Mouse (Mus musculus): ENCODE measurements around the gene Frmd4b.
A peak's percentile ranks its signal among the peaks of the same experiment; 100 is the strongest.
"Not testable (repeated sequence)": the region's sequence is repeated elsewhere in the genome, so short reads cannot be mapped to it uniquely, and the experiment has no call there.

Gene Frmd4b

GRCm38 (mm10) chr6:97289838-97290237 is 327.5 kb downstream of the Frmd4b start:
- DNase-seq (ENCODE audit: low spot score): no peak

GRCm38 (mm10) chr6:97289316-97289820 is 328.0 kb downstream of the Frmd4b start:
- DNase-seq (ENCODE audit: low spot score): no peak

DNA sequence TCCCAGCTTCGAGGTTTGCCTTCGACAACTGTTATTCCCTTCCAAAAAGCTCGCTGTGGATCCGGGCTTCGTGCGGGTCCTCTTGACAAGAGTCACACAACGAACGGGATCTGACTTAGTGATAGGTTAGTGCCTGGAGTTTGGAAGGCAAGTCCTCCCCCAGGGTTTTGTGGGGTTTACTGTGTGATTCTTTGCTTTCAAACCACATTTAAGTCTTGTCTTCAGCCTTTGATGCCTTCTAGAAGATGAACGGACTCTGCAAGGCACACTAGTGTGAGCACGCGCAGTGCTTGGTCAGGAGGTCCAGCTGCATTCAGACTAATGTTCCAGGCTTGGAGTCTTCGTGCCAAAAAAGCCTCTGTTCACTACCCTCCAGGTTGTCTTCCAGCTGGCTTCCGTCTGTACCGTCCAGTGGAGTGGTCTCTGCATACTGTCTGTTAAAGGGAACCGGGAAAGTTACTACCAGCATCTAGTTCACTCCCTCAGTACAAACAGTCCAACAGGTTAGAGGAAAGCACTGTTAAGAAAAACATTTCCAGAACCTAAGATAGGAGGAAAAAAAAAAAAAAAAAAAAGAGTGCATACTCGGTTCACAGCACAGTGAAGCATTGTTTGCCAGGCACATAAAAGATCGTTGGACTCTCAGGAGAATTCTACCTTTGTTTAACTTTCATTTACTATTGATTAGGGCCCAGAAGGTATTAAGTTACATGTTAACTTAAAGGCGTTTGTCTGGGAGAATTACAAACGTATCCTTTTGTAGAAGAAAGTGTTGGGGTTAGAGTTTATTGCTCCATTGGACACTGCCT is 329.1 kb downstream of the Frmd4b start:
- DNase-seq (ENCODE audit: low spot score): no peak

- DNase-seq (ENCODE audit: low spot score): no peak
These were observed 331.0 kb downstream of the Frmd4b start for GRCm38 (mm10) chr6:97286332-97286731.

DNA sequence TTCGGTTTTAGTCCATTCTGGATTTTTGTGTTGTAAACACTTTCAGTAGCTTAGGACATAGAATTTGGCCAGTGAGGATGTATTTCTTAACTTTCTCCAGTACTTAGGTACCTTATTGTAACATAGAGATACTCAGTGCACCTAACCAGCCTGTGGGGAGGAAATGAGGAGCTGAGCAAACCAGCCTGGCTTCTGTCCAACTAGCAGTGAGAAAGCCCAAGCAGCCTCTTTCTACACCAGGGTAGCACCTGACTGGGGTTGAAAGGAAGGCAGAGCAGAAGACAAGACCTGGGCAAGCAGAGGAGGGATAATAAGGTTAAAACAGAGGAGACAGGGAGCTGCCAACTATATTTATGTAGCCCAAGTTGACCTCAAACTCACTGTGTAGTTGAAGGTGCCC is 333.7 kb downstream of the Frmd4b start:
- no peak for DNase-seq (ENCODE audit: low spot score)

GRCm38 (mm10) chr6:97278878-97279277 is 338.5 kb downstream of the Frmd4b start:
- DNase-seq (ENCODE audit: low spot score): no peak

- DNase-seq (ENCODE audit: low spot score): peak; percentile 41
These were observed 339.1 kb downstream of the Frmd4b start for GRCm38 (mm10) chr6:97278014-97278787.

GRCm38 (mm10) chr6:97276890-97277497 is 340.3 kb downstream of the Frmd4b start:
- DNase-seq (ENCODE audit: low spot score): no peak

DNA sequence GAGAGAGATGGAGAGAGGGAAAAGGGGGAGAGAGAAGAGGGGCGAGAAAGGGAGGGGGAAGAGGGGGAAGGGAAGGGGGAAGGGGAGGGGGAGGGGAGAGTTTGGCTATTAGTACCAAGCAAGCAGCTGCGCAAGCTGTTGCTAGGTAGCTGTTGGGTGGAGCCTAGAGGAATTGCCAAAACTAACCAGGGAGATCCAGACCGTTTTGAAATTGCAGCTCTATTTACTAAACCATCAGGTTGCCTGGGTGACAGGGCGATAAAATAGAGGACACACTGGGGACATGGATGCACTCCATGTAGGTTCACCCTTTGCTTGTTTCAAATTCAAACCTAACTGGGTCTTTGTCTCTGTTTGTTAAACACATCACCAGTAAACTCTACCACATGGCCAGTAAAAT is 341.0 kb downstream of the Frmd4b start:
- no peak for DNase-seq (ENCODE audit: low spot score)

DNA sequence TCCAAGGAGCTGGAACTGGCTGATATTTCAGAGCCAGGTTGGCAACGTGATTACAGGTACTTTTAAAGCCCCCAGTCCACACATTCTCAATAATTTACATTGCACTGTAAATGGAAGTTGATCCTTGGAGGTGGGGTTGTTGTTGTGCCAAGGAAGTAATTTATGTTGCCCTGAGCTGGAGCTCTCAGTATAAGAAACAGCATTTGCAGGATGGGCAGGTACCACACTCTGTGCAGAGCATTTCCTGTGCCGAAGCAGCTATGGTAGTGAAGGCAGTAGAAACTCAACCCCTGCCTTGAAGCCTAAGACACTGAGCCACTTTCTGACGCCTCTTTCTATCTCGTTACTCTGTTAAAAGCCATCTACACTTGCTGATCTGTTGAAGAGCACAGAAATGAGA is 341.6 kb downstream of the Frmd4b start:
- no peak for DNase-seq (ENCODE audit: low spot score)

DNA sequence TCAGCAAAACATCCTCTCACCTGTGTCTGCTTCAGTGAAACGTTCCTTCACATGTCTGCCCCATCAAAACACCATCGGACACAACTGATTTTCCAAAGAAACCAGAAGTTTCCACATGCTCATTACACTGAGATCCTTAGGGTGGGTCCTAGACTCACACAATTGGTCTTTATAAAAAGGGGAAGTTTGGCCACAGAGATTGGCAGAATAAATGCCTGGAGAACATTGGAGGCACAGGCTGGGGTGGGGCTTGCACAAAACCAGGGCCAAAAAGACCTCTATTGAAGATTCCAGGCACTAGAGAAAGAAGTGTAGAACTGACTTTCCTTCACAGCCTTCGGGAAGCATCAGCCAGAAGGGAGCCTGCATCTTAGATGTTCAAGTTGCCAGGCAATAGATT is 343.6 kb downstream of the Frmd4b start:
- no peak for DNase-seq (ENCODE audit: low spot score)

DNA sequence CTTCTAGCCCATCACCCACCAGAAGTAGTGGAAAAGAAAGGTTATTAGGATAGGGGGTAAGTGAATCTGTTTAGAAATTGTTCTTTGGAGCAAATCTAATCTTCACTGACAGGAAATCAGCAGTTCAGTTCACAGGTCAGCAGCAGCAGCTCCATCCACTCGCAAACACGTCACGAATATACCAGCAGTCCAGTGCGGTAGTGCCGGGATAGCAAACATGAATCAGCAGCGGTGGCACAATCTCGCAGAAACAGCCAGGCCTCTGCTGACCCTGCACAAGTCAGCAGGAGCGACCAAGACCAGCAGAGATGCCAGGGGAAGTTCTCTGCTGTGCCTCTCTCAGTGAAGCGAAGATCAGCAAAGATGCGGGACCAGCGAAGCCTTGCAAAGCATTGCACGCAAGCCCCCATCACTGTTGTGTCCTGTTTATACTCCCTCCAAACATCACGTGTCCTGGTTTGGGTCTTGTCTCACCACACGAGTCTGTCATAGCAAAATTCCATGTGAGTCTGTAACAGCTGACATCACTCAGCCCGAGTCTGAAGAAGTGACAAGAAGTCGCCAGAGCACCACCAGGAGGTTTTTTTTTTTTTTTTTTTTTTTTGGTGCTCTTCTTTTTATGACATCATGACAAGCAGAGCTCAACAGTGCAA is 344.2 kb downstream of the Frmd4b start:
- DNase-seq (ENCODE audit: low spot score): no peak

DNA sequence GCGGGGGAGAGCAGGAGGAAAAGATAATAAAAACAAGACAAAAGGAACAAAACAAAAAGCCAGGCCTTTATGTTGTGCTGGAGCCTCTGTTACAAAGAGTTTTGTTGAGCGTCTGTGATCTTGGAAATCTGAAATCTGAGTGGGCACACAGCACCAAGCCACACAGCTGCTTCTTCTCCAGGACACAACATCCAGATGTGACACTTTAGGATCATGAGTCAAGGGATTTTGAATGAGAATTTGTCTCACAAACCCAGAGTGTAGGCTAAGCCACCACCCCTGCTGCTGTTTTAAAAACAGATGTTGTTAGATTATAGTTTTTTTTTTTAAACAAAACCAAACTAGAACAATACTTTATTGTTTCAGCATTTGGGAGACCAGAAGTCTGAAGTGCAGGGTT is 345.0 kb downstream of the Frmd4b start:
- DNase-seq (ENCODE audit: low spot score): no peak

DNA sequence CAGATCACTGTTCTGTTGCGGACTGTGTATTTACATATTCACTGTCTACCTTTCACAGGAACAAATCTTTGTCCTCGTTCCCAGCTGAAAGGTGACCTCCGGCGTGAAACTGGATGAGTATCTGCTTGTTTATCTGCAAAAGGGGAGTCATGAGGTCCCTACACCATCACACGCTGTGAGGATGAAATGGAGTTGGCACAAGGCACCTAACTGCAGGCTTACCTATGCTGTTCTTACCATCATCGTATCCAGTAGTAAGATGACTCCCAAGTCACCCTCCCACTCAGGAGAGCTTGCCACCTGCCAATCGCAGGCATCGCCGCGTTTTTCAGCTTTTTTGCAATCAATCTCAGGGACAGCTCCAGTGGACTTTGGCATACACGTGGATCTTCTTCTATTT is 347.7 kb downstream of the Frmd4b start:
- no peak for DNase-seq (ENCODE audit: low spot score)

GRCm38 (mm10) chr6:97267132-97267531 is 350.2 kb downstream of the Frmd4b start:
- no peak for DNase-seq (ENCODE audit: low spot score)

- DNase-seq (ENCODE audit: low spot score): no peak
These were observed 350.7 kb downstream of the Frmd4b start for GRCm38 (mm10) chr6:97266661-97267060.

- DNase-seq (ENCODE audit: low spot score): no peak
These were observed 351.6 kb downstream of the Frmd4b start for GRCm38 (mm10) chr6:97265705-97266104.

DNA sequence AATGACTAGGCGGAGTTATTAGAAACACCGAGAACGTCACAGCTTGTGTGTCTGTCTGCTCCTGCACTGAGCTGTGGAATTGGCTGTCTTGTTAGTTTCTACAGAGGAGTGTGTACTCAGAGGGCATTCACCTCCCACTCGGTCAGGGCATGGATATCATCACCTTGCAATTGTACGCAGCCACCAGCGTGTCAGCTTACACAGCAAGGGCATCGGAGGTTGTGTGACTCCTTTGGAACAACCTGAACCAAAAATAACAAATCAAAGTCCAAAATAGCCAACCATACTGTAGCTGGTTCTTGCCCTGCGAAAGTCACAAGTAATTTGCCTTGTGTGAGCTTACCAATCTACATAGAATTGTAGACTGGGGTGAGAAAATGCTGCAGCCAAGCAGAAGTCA is 352.1 kb downstream of the Frmd4b start:
- DNase-seq (ENCODE audit: low spot score): no peak

- not testable (repeated sequence) for DNase-seq (ENCODE audit: low spot score)
These were observed 353.6 kb downstream of the Frmd4b start for GRCm38 (mm10) chr6:97263750-97264149.

GRCm38 (mm10) chr6:97262229-97262628 is 355.1 kb downstream of the Frmd4b start:
- no peak for DNase-seq (ENCODE audit: low spot score)

DNA sequence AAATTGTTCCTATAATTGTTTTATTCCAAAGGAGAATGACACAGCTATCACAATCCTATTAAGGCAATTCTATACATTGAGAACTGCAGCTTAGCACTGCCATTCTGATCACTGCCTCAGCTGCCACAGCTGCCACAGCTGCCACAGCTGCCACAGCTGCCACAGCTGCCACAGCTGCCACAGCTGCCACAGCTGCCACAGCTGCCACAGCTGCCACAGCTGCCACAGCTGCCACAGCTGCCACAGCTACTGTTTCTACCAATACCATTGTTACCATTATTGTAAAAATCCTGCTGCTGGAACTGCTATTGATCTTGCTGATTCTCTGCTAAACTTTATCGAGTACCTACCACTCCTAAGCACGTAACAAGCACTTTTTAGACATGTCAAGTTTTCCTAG is 357.4 kb downstream of the Frmd4b start:
- DNase-seq (ENCODE audit: low spot score): not testable (repeated sequence)

DNA sequence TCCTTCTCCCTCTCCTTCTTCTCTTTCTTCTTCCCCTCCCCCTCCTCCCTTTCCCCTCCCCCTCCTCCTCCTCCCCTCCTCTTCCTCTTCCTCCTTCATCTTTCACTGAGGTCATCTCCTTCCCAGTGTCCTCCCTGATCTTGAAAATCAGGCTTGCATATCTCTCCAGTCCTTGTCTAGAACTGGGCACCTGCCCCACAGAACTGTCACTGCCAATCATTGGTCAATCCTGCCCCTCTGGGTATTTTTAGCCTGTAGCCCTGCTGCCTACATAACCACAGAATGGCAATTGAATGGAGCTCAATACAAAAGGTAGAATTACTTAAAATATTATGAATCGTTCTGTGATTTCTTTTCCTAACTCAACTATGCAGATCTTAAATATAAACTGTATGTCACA is 358.9 kb downstream of the Frmd4b start:
- DNase-seq (ENCODE audit: low spot score): no peak

Data from ovary, postnatal 10 days (tissue).